Comparison of ENCODE assay signal across 11 mouse cellular contexts in the genomic region with DNA sequence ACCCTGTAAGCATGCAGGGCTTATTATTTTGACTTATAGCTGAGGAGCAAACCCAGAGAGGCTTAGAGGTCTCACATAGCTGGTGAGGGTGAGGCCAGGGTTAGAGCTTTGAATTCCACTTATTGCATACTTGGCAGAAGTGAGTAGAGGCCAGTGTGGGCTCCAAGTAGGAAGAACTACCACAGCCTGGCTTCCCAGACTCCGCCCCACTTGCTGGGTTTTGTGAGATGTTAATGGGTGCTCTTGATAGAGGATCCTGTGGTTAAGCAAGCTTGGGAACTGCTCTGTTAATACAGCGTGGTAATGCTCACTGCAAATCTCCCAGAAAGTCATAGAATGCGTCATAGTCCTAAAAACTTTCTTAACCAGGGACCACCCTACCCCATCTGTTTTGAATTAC. TPM values are rescaled to one million over a fixed set of nuclear protein-coding genes. Genes with fewer than 3 reads are reported as not detected.
DNase-seq lines count a peak whose midpoint lies in the region; ATAC-seq and TF ChIP-seq lines count a peak whose summit lies in the region.
"Had no signal": no experiment of that assay in that cellular context is flagged by ENCODE, and none has a peak within 500 bp of the region (broad histone marks: within the 10 kb centered on the region; RNA-seq: fewer than 3 reads in every experiment).

No protein-coding gene starts in this region.

- 0 out of 2 replicates have a peak overlapping the region, but pooled peaks have one; percentile 64 for H3K4me3 ChIP-seq in neural tube, embryonic 13.5 days
- H3K4me3 ChIP-seq in embryonic facial prominence, embryonic 15.5 days (replicated peaks): no peak overlapping the region
- peak overlapping the region; percentile 85; the same call in 1 of the 2 replicates for H3K4me3 ChIP-seq in liver, postnatal 0 days (ENCODE audit: low read depth, low read length)
- H3K4me3 ChIP-seq in stomach, postnatal 0 days (ENCODE audit: low read depth, low read length): no peak overlapping the region
- no peak overlapping the region for H3K4me3 ChIP-seq in forebrain, embryonic 16.5 days (replicated peaks; ENCODE audit: low read length)

- WGBS in neural tube, embryonic 13.5 days: 87% methylated on average over 3 of the region's 3 CpGs
- WGBS in embryonic facial prominence, embryonic 15.5 days: 60% methylated on average over 3 of the region's 3 CpGs
- WGBS in liver, postnatal 0 days (ENCODE audit: insufficient replicate concordance): 53% methylated on average over 3 of the region's 3 CpGs
- 87% methylated on average over 3 of the region's 3 CpGs for WGBS in stomach, postnatal 0 days
- WGBS in forebrain, embryonic 16.5 days: 86% methylated on average over 3 of the region's 3 CpGs

- peaks cover 17% of the 10 kb centered on the region for H3K4me1 ChIP-seq in neural tube, embryonic 13.5 days (replicated peaks)
- peaks cover 33% of the 10 kb centered on the region for H3K4me1 ChIP-seq in embryonic facial prominence, embryonic 15.5 days
- H3K4me1 ChIP-seq in liver, postnatal 0 days (ENCODE audit: insufficient read depth): peaks cover 39% of the 10 kb centered on the region
- H3K4me1 ChIP-seq in stomach, postnatal 0 days (replicated peaks; ENCODE audit: control insufficient read depth, insufficient read depth): peaks cover 7% of the 10 kb centered on the region
- peaks cover 15% of the 10 kb centered on the region for H3K4me1 ChIP-seq in forebrain, embryonic 16.5 days (replicated peaks; ENCODE audit: control insufficient read depth, insufficient read depth, low read length)

- 0 out of 2 replicates have a peak overlapping the region, but pooled peaks have one; percentile 73 for H3K4me2 ChIP-seq in neural tube, embryonic 13.5 days
- H3K4me2 ChIP-seq in embryonic facial prominence, embryonic 15.5 days (replicated peaks): peak overlapping the region; percentile 64; the same call in 1 of the 2 replicates
- H3K4me2 ChIP-seq in liver, postnatal 0 days (ENCODE audit: low read depth, low read length): peak overlapping the region; percentile 70; the same call in 1 of the 2 replicates
- H3K4me2 ChIP-seq in stomach, postnatal 0 days (replicated peaks; ENCODE audit: low read depth): peak overlapping the region; percentile 68; the same call in 1 of the 2 replicates
- H3K4me2 ChIP-seq in forebrain, embryonic 16.5 days (ENCODE audit: low read length): no peak overlapping the region

- peaks cover 11% of the 10 kb centered on the region for H3K27me3 ChIP-seq in neural tube, embryonic 13.5 days
- H3K27me3 ChIP-seq in embryonic facial prominence, embryonic 15.5 days: no peaks in the 10 kb centered on the region
- no peaks in the 10 kb centered on the region for H3K27me3 ChIP-seq in liver, postnatal 0 days (ENCODE audit: insufficient read depth, low read length)
- H3K27me3 ChIP-seq in stomach, postnatal 0 days (ENCODE audit: control insufficient read depth, insufficient read depth, low read length): no peaks in the 10 kb centered on the region
- H3K27me3 ChIP-seq in forebrain, embryonic 16.5 days (replicated peaks; ENCODE audit: control insufficient read depth, insufficient read depth, low read length): no peaks in the 10 kb centered on the region

- DNase-seq in neural tube, embryonic 10.5 days (ENCODE audit: extremely low spot score, low spot score): no peak
- no peak for DNase-seq in liver, postnatal 0 days
- DNase-seq in stomach, postnatal 0 days (ENCODE audit: low spot score): no peak
- no peak for DNase-seq in embryo, embryonic 10.5 days (ENCODE audit: low spot score)
- DNase-seq: cerebellum, adult 8-10 months; gastrocnemius, postnatal 36 days; kidney, postnatal 25 days; thymus, postnatal 25 days had no signal

- TF ChIP-seq EP300 in liver, postnatal 0 days (IDR thresholded peaks at IDR 0.05; ENCODE audit: low read depth): no peak
- no peak for TF ChIP-seq EP300 in stomach, postnatal 0 days (optimal IDR thresholded peaks at IDR 0.05)

- no peak for TF ChIP-seq CTCF in liver, postnatal 0 days (IDR thresholded peaks at IDR 0.05; ENCODE audit: low read depth)
- TF ChIP-seq CTCF in stomach, postnatal 0 days (IDR thresholded peaks at IDR 0.05; ENCODE audit: low read depth): no peak

- no peak overlapping the region for H3K27ac ChIP-seq in neural tube, embryonic 13.5 days (replicated peaks)
- no peak overlapping the region for H3K27ac ChIP-seq in embryonic facial prominence, embryonic 15.5 days (replicated peaks)
- H3K27ac ChIP-seq in liver, postnatal 0 days (ENCODE audit: low read depth): no peak overlapping the region
- peak overlapping the region; percentile 89 for H3K27ac ChIP-seq in stomach, postnatal 0 days (replicated peaks)
- H3K27ac ChIP-seq in forebrain, embryonic 16.5 days (ENCODE audit: low read length): no peak overlapping the region

- H3K9ac ChIP-seq in neural tube, embryonic 13.5 days: 0 out of 2 replicates have a peak overlapping the region, but pooled peaks have one; percentile 5
- H3K9ac ChIP-seq in embryonic facial prominence, embryonic 15.5 days: no peak overlapping the region
- 0 out of 2 replicates have a peak overlapping the region, but pooled peaks have one; percentile 71 for H3K9ac ChIP-seq in liver, postnatal 0 days (replicated peaks)
- no peak overlapping the region for H3K9ac ChIP-seq in stomach, postnatal 0 days (ENCODE audit: low read length)
- H3K9ac ChIP-seq in forebrain, embryonic 16.5 days (replicated peaks; ENCODE audit: low read depth, low read length): no peak overlapping the region

- ATAC-seq in neural tube, embryonic 13.5 days (ENCODE audit: low read depth): no peak
- ATAC-seq in embryonic facial prominence, embryonic 15.5 days (ENCODE audit: insufficient number of reproducible peaks, low FRiP score, low TSS enrichment, low read depth): no peak
- no peak for ATAC-seq in liver, postnatal 0 days
- ATAC-seq in stomach, postnatal 0 days (ENCODE audit: low FRiP score, low TSS enrichment): no peak
- no peak for ATAC-seq in forebrain, embryonic 16.5 days

- 0 out of 2 replicates have a peak, but pooled peaks cover 3% of the 10 kb centered on the region for H3K36me3 ChIP-seq in neural tube, embryonic 13.5 days
- peaks cover 10% of the 10 kb centered on the region; the same call in 1 of the 2 replicates for H3K36me3 ChIP-seq in embryonic facial prominence, embryonic 15.5 days
- H3K36me3 ChIP-seq in liver, postnatal 0 days (replicated peaks; ENCODE audit: insufficient read depth, low read length): no peaks in the 10 kb centered on the region
- H3K36me3 ChIP-seq in stomach, postnatal 0 days (ENCODE audit: control insufficient read depth, insufficient read depth, low read length): no peaks in the 10 kb centered on the region; the same call in 1 of the 2 replicates
- H3K36me3 ChIP-seq in forebrain, embryonic 16.5 days (ENCODE audit: control insufficient read depth, insufficient read depth): no peaks in the 10 kb centered on the region

- H3K9me3 ChIP-seq in neural tube, embryonic 13.5 days: no peaks in the 10 kb centered on the region; the same call in 1 of the 2 replicates
- no peaks in the 10 kb centered on the region for H3K9me3 ChIP-seq in embryonic facial prominence, embryonic 15.5 days (replicated peaks)
- H3K9me3 ChIP-seq in liver, postnatal 0 days (ENCODE audit: low read length): no peaks in the 10 kb centered on the region
- no peaks in the 10 kb centered on the region for H3K9me3 ChIP-seq in stomach, postnatal 0 days (ENCODE audit: control insufficient read depth, low read length)
- no peaks in the 10 kb centered on the region for H3K9me3 ChIP-seq in forebrain, embryonic 16.5 days (ENCODE audit: control insufficient read depth, low read length)

RNA-seq across cellular contexts. Expression of a gene that starts 6.6 kb away (rescaled TPM):
- polyA plus RNA-seq in neural tube, embryonic 13.5 days (2015; fragmentation: Nextera tagmentation; extraction: Ambion mirVana): 61.8 and 62.9 TPM in 2 replicates
- 68.6 and 71.0 TPM in 2 replicates for polyA plus RNA-seq in embryonic facial prominence, embryonic 15.5 days (2015; fragmentation: Nextera tagmentation; extraction: Ambion mirVana)
- 25.0 and 26.0 TPM in 2 replicates for polyA plus RNA-seq in liver, postnatal 0 days (2015; fragmentation: Nextera tagmentation; extraction: Ambion mirVana)
- polyA plus RNA-seq in stomach, postnatal 0 days (2015; fragmentation: Nextera tagmentation; extraction: Ambion mirVana): 63.7 and 64.7 TPM in 2 replicates
- polyA plus RNA-seq in forebrain, embryonic 16.5 days (2015; fragmentation: Nextera tagmentation; extraction: Ambion mirVana): 63.0 and 63.1 TPM in 2 replicates

RNA-seq across cellular contexts. Expression of a gene that starts 30.2 kb away (rescaled TPM):
- polyA plus RNA-seq in neural tube, embryonic 13.5 days (2015; fragmentation: Nextera tagmentation; extraction: Ambion mirVana): 0.39 and 0.71 TPM in 2 replicates
- polyA plus RNA-seq in embryonic facial prominence, embryonic 15.5 days (2015; fragmentation: Nextera tagmentation; extraction: Ambion mirVana): 0.16 TPM in 1 of 2 replicates, not detected in the other
- polyA plus RNA-seq in liver, postnatal 0 days (2015; fragmentation: Nextera tagmentation; extraction: Ambion mirVana): not detected in 2 replicates
- 0.39 and 0.73 TPM in 2 replicates for polyA plus RNA-seq in stomach, postnatal 0 days (2015; fragmentation: Nextera tagmentation; extraction: Ambion mirVana)
- 0.30 and 0.81 TPM in 2 replicates for polyA plus RNA-seq in forebrain, embryonic 16.5 days (2015; fragmentation: Nextera tagmentation; extraction: Ambion mirVana)

Comparison
In these comparisons a context has a peak if more than half of its experiments do, and no peak if none do; other contexts are left out.
1. H3K4me3 ChIP-seq: peak in neural tube, embryonic 13.5 days (single experiment) and liver, postnatal 0 days (single experiment); none in embryonic facial prominence, embryonic 15.5 days (single experiment), stomach, postnatal 0 days (single experiment) and forebrain, embryonic 16.5 days (single experiment).
2. H3K9ac ChIP-seq: peak in neural tube, embryonic 13.5 days (single experiment) and liver, postnatal 0 days (single experiment); none in embryonic facial prominence, embryonic 15.5 days (single experiment), stomach, postnatal 0 days (single experiment) and forebrain, embryonic 16.5 days (single experiment).